Mouse (Mus musculus) bone marrow macrophage, adult 2 months (primary cell): ENCODE measurements around the gene Hs2st1.

Experiments
- CTCF ChIP-seq: IDR thresholded peaks from 2 replicates; pipeline ENCODE4 v1.5.1; 2012; ENCODE audit warnings: low read depth, mild to moderate bottlenecking, low read length, moderate library complexity
- POLR2A ChIP-seq: IDR thresholded peaks from 2 replicates; pipeline ENCODE4 v1.6.1; 2012; ENCODE audit warnings: mild to moderate bottlenecking, low read depth, low read length, borderline replicate concordance

- no peak for TF ChIP-seq CTCF
- TF ChIP-seq POLR2A = no peak
These were observed 59.3 kb downstream of the Hs2st1 start for GRCm38 (mm10) chr3:144510724-144511123.
